Mouse (Mus musculus): ENCODE measurements around the gene Tex11. TPM values are rescaled to one million over a fixed set of nuclear protein-coding genes. Genes with fewer than 3 reads are reported as not detected.

The Tex11 gene
- polyA plus RNA-seq (2012; rRNA removed; ENCODE audit: low replicate concordance): not detected in 2 replicates

DNA sequence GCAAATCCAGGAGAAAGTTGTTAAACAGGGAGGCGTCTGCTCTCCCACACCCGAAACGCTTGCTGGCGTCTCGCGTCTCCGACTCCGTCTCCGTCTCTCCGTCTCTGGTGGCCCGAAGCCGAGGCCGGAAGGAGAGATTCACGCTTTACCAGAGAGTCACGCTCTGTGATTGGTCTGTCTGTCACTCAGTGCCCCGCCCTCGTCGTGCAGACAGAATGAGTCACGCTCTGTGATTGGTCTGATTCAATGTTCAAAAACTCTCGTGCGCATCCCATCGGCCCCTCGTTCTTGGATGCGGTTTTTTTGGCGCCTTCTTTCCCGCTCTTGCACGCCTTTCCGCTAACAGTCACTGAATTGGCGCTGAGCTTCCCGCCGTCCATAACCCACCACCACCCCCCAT lies at the start of gene Tex11:
Gene Tex11 (minus strand): TSS at position 127 of the 400 bp plus-strand sequence.

DNA sequence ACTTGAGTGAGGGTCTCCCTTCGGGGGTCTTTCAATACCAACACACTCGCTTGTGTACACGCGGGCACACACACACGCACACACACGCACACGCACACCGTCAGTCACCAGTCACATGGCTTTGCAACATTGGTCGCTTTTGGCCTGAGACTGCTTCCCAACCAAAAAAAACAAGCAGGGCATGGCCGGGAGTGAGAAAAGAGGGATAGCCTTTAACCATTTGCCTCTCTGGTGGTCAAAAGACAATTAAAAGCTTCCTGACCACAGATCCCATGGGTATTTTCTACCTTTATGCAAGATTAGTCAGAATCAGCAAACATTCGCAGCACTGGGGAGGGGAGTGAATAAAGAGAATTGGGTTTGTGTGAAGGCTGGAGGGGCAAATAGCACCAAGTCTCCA lies 26.5 kb upstream of the Tex11 start, which contains the start of gene Slc7a3:
Gene Slc7a3 (minus strand): TSS at position 101 of the 400 bp plus-strand sequence.

Other genes with a start within 250 kb of the Tex11 start
- gene Slc7a3, start 26.4 kb upstream of the Tex11 start, polyA plus RNA-seq (2012; rRNA removed; ENCODE audit: low replicate concordance): 0.41 and 2.6 TPM in 2 replicates
- 7.3 and 13.9 TPM in 2 replicates for gene Snx12, start 162.9 kb upstream of the Tex11 start, polyA plus RNA-seq (2012; rRNA removed; ENCODE audit: low replicate concordance)
- gene Foxo4, start 194.9 kb upstream of the Tex11 start, polyA plus RNA-seq (2012; rRNA removed; ENCODE audit: low replicate concordance): 27.4 and 30.8 TPM in 2 replicates
- not detected in 2 replicates for gene Gm614, start 204.3 kb upstream of the Tex11 start, polyA plus RNA-seq (2012; rRNA removed; ENCODE audit: low replicate concordance)
- 5.3 and 11.3 TPM in 2 replicates for gene Il2rg, start 208.6 kb upstream of the Tex11 start, polyA plus RNA-seq (2012; rRNA removed; ENCODE audit: low replicate concordance)
- not detected in 2 replicates for gene Gm20489, start 209.4 kb upstream of the Tex11 start, polyA plus RNA-seq (2012; rRNA removed; ENCODE audit: low replicate concordance)
- 92.3 and 204 TPM in 2 replicates for gene Med12, start 214.4 kb upstream of the Tex11 start, polyA plus RNA-seq (2012; rRNA removed; ENCODE audit: low replicate concordance)
- gene Nlgn3, start 239.5 kb upstream of the Tex11 start, polyA plus RNA-seq (2012; rRNA removed; ENCODE audit: low replicate concordance): 0.04 and 0.15 TPM in 2 replicates